Mouse (Mus musculus) E14TG2a.4 (cell line): ENCODE results near the gene Sv2a.
A peak's percentile ranks its signal among the peaks of the same experiment; 100 is the strongest.

Experiments
- CTCF ChIP-seq: conservative IDR thresholded peaks from 2 replicates; pipeline ENCODE4 v1.5.1; 2014; ENCODE audit warnings: low read length
- POU5F1 ChIP-seq: IDR thresholded peaks from 2 replicates; pipeline ENCODE4 v1.6.1; 2014; ENCODE audit warnings: low read length, borderline replicate concordance

DNA sequence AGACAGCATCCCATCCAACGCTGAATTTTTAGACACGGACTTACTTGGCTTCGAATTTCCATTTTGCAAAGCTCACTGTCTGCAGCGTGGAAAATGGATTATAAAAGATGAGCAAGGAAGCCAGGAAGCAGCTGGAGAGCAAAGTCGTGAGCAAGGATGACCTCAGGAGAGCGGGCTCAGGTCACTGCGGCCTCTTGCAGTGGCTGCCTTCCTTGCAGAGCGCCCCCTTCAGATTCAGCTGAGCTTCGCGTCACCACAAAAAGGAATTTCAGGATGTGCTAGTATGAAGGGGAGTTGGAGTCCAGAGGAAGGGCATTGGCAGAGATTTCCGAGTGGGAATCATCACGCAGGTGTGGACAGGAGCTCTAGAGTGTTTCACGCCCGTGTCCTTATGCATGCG, 28.3 kb downstream of the Sv2a start:
- TF ChIP-seq CTCF = peak; percentile 55
- no peak for TF ChIP-seq POU5F1
